Mouse (Mus musculus) neutrophil, adult 5-6 weeks (primary cell): Measurements from ENCODE around the gene Grin2a. TPM values are rescaled to one million over a fixed set of nuclear protein-coding genes. Genes with fewer than 3 reads are reported as not detected.

Experiments used
- ATAC-seq: fragments of 151-379, 151-347 bp; 2 replicates; pipeline ENCODE4 v1.8.0; 2017; ENCODE audit warnings: mild to moderate bottlenecking, moderate TSS enrichment; ENCODE audit not compliant: insufficient number of reproducible peaks, poor library complexity, low FRiP score, severe bottlenecking; ENCODE audit errors: extremely low read depth
- total RNA-seq: library from RNA; stranded (forward); fragments of 200-1000 nt; gene quantifications from 2 replicates; pipeline ENCODE4 v1.2.3, GENCODE M21; 2017

The Grin2a gene
- total RNA-seq, result 0.23 TPM in 1 of 2 replicates, not detected in the other

- ATAC-seq, result no peak
Observed at GRCm38 (mm10) chr16:9994951-9995813, at the start of gene Grin2a. Grin2a (minus strand) TSS chr16:9995560.

GRCm38 (mm10) chr16:10035582-10036215 is 40.3 kb upstream of the Grin2a start:
- no peak for ATAC-seq

GRCm38 (mm10) chr16:10033416-10033979 is 38.1 kb upstream of the Grin2a start:
- no peak for ATAC-seq

GRCm38 (mm10) chr16:10031891-10032290 is 36.5 kb upstream of the Grin2a start:
- no peak for ATAC-seq

- no peak for ATAC-seq
Observed at GRCm38 (mm10) chr16:10026741-10027140, 31.4 kb upstream of the Grin2a start.

- ATAC-seq, result no peak
Observed at GRCm38 (mm10) chr16:10009743-10010142, 14.4 kb upstream of the Grin2a start.

GRCm38 (mm10) chr16:10005606-10006005 is 10.2 kb upstream of the Grin2a start:
- ATAC-seq, result no peak

- ATAC-seq, result no peak
Observed at GRCm38 (mm10) chr16:10004096-10004495, 8.7 kb upstream of the Grin2a start.

- no peak for ATAC-seq
Observed at GRCm38 (mm10) chr16:10003001-10003400, 7.6 kb upstream of the Grin2a start.

GRCm38 (mm10) chr16:10001601-10002000 is 6.2 kb upstream of the Grin2a start:
- no peak for ATAC-seq

- no peak for ATAC-seq
Observed at GRCm38 (mm10) chr16:9999926-10000325, 4.6 kb upstream of the Grin2a start.

GRCm38 (mm10) chr16:9997931-9998330 is 2.6 kb upstream of the Grin2a start:
- no peak for ATAC-seq

- ATAC-seq, result no peak
Observed at GRCm38 (mm10) chr16:9995814-9996210, 452 bp upstream of the Grin2a start.

- no peak for ATAC-seq
Observed at GRCm38 (mm10) chr16:9994041-9994950, 1.1 kb downstream of the Grin2a start.

- ATAC-seq, result no peak
Observed at GRCm38 (mm10) chr16:9993255-9994040, 1.9 kb downstream of the Grin2a start.

GRCm38 (mm10) chr16:9992773-9993221 is 2.6 kb downstream of the Grin2a start:
- no peak for ATAC-seq

- ATAC-seq, result no peak
Observed at GRCm38 (mm10) chr16:9992076-9992772, 3.1 kb downstream of the Grin2a start.

GRCm38 (mm10) chr16:9985041-9985440 is 10.3 kb downstream of the Grin2a start:
- ATAC-seq, result no peak
